Mouse (Mus musculus) lung, postnatal 0 days (tissue): ENCODE results near the gene Trim2.
A peak's percentile ranks its signal among the peaks of the same experiment; 100 is the strongest.

Experiments
- CTCF ChIP-seq: IDR thresholded peaks from 2 replicates; pipeline ENCODE4 v1.5.1; 2016; ENCODE audit warnings: antibody characterized with exemption, mild to moderate bottlenecking
- EP300 ChIP-seq: IDR thresholded peaks from 2 replicates; pipeline ENCODE4 v1.6.1; 2016; ENCODE audit warnings: antibody characterized with exemption, mild to moderate bottlenecking, control low read depth

DNA sequence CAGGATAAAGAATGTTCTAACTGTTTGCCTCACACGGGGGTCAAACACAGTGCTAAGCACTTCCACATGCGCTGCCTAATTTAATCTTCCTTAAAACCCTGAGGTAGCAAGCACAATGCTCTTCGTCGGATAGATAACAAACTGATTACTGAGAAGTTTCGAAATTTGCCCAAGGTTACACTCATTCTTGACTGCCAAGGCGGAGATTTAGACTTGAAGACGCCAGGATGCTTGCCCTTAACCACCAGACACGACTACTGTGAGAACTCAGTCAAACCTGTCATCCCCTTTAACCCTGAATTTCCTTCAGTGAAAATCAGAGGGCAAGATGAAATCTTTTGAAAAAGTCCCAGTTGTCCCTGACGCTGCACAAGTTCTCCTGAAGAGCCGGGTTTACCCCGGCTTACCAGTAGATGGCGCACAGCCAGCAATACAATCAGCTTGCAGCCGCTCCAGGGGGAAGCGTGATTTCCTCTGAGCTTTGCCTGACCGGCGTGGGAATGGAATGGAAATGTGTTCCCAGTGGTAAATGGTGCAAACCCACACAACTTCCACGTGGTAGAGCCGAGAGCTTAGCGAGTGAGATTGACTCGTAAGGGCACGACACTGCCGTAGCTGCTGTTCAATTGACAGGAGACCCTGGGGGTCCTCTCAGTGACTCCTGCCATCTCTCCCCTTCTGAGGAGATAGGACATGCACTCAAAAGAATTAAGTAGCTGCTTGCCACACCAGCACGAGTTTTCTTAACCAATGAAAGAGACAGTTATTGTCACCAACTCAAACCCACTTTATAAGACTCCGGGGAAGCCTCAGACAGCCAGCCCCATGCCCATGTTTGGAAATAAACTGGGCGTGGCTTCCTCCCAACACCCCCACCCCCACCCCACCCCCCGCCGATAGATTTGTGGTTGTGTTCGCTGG is 38.3 kb upstream of the Trim2 start:
- no peak for TF ChIP-seq EP300
- TF ChIP-seq CTCF: peak; percentile 83
